Mouse (Mus musculus) testis, adult 2 months (tissue): Measurements from ENCODE around the gene Myrf. TPM values are rescaled to one million over a fixed set of nuclear protein-coding genes. Genes with fewer than 3 reads are reported as not detected.

Source experiments
- H3K27ac ChIP-seq: fragments of 200-500 bp; 2 replicates; pipeline ENCODE4 v1.5.1; 2012; ENCODE audit warnings: low read depth, low read length; ENCODE audit not compliant: control insufficient read depth, insufficient read depth
- H3K27me3 ChIP-seq: fragments of 200-500 bp; 2 replicates; pipeline ENCODE4 v1.6.1; 2012; ENCODE audit warnings: mild to moderate bottlenecking, low read length, moderate library complexity; ENCODE audit not compliant: control insufficient read depth, insufficient read depth
- H3K36me3 ChIP-seq: fragments of 200-500 bp; 2 replicates; pipeline ENCODE4 v1.6.1; 2012; ENCODE audit warnings: mild to moderate bottlenecking, low read length; ENCODE audit not compliant: control insufficient read depth, insufficient read depth
- H3K4me1 ChIP-seq: fragments of 200-500 bp; 2 replicates; pipeline ENCODE4 v1.6.1; 2012; ENCODE audit warnings: low read length; ENCODE audit not compliant: control insufficient read depth, insufficient read depth
- H3K4me3 ChIP-seq: fragments of 200-500 bp; 2 replicates; pipeline ENCODE4 v1.5.1; 2012; ENCODE audit warnings: low read depth, mild to moderate bottlenecking, low read length, moderate library complexity, mixed read lengths; ENCODE audit not compliant: control insufficient read depth
- CTCF ChIP-seq: fragments of 200-500 bp; IDR thresholded peaks from 2 replicates; pipeline ENCODE4 v1.5.1; 2012; ENCODE audit warnings: low read depth, mild to moderate bottlenecking, inconsistent platforms, low read length, moderate library complexity; ENCODE audit not compliant: control insufficient read depth, insufficient read depth, insufficient replicate concordance
- POLR2A ChIP-seq: fragments of 200-500 bp; IDR thresholded peaks from 2 replicates; pipeline ENCODE4 v1.6.1; 2012; ENCODE audit warnings: low read depth, mild to moderate bottlenecking, inconsistent platforms, low read length, moderate library complexity; ENCODE audit not compliant: control insufficient read depth
- polyA plus RNA-seq: library from polyadenylated mRNA; depleted of rRNA; stranded (reverse); fragments of >200 nt; gene quantifications from 2 replicates; pipeline ENCODE4 v1.2.3, GENCODE M21; 2012

The Myrf gene
- polyA plus RNA-seq, 1 experiment = 3.9 TPM

- Histone ChIP-seq H3K27me3 (no peaks in the 10 kb centered on the region), H3K27ac (peak overlapping the region; percentile 76; the same call in 1 of the 2 replicates), H3K36me3 (no peaks in the 10 kb centered on the region), H3K4me3 (no peak overlapping the region), H3K4me1 (no peaks in the 10 kb centered on the region)
- TF ChIP-seq CTCF (no peak), POLR2A (no peak)
These were observed 63.6 kb downstream of the Myrf start for GRCm38 (mm10) chr19:10176941-10177372.

- H3K27me3 ChIP-seq = no peaks in the 10 kb centered on the region
- H3K27ac ChIP-seq = no peak overlapping the region
- TF ChIP-seq CTCF (no peak), POLR2A (no peak)
- H3K4me3 ChIP-seq = no peak overlapping the region
- no peaks in the 10 kb centered on the region for H3K4me1 ChIP-seq
- no peaks in the 10 kb centered on the region for H3K36me3 ChIP-seq
These were observed 64.1 kb downstream of the Myrf start for GRCm38 (mm10) chr19:10176477-10176876.

GRCm38 (mm10) chr19:10174956-10175355 lies 65.6 kb downstream of the Myrf start:
- no peaks in the 10 kb centered on the region for H3K27me3 ChIP-seq
- peak overlapping the region; percentile 44 for H3K27ac ChIP-seq
- no peaks in the 10 kb centered on the region for H3K36me3 ChIP-seq
- H3K4me1 ChIP-seq = no peaks in the 10 kb centered on the region
- TF ChIP-seq POLR2A = no peak
- TF ChIP-seq CTCF = no peak
- H3K4me3 ChIP-seq = no peak overlapping the region

GRCm38 (mm10) chr19:10173844-10174539 lies 66.6 kb downstream of the Myrf start:
- no peak for TF ChIP-seq POLR2A
- no peak for TF ChIP-seq CTCF
- Histone ChIP-seq H3K4me1 (no peaks in the 10 kb centered on the region), H3K36me3 (no peaks in the 10 kb centered on the region), H3K27me3 (no peaks in the 10 kb centered on the region), H3K27ac (no peak overlapping the region), H3K4me3 (no peak overlapping the region)

- Histone ChIP-seq H3K4me1 (no peaks in the 10 kb centered on the region), H3K36me3 (no peaks in the 10 kb centered on the region), H3K27ac (no peak overlapping the region), H3K4me3 (no peak overlapping the region), H3K27me3 (no peaks in the 10 kb centered on the region)
- no peak for TF ChIP-seq CTCF
- no peak for TF ChIP-seq POLR2A
These were observed 67.3 kb downstream of the Myrf start for GRCm38 (mm10) chr19:10173116-10173718.

GRCm38 (mm10) chr19:10171846-10172245 lies 68.7 kb downstream of the Myrf start:
- TF ChIP-seq POLR2A (no peak), CTCF (no peak)
- Histone ChIP-seq H3K27ac (no peak overlapping the region), H3K4me1 (no peaks in the 10 kb centered on the region)

GRCm38 (mm10) chr19:10171359-10171758 lies 69.2 kb downstream of the Myrf start:
- Histone ChIP-seq H3K27me3 (no peaks in the 10 kb centered on the region), H3K27ac (no peak overlapping the region), H3K4me3 (no peak overlapping the region), H3K4me1 (no peaks in the 10 kb centered on the region), H3K36me3 (no peaks in the 10 kb centered on the region)
- TF ChIP-seq CTCF (no peak), POLR2A (no peak)

More at GRCm38 (mm10) chr19:10171846-10172245, 68.7 kb downstream of the Myrf start:
- no peak overlapping the region for H3K4me3 ChIP-seq
- H3K36me3 ChIP-seq = no peaks in the 10 kb centered on the region
- H3K27me3 ChIP-seq = no peaks in the 10 kb centered on the region
